Mouse (Mus musculus): ENCODE results near the gene Camta1. TPM values are rescaled to one million over a fixed set of nuclear protein-coding genes. Genes with fewer than 3 reads are reported as not detected.

Gene Camta1
- polyA plus RNA-seq, 1 experiment from 2014 or later: 130 TPM

GRCm38 (mm10) chr4:150872139-150872651, 989.5 kb downstream of the Camta1 start:
- H3K9ac ChIP-seq (replicated peaks): no peak overlapping the region
- H3K27me3 ChIP-seq: no peaks in the 10 kb centered on the region
- peaks cover 16% of the 10 kb centered on the region for H3K4me1 ChIP-seq
- 43% methylated on average over 9 of the region's 9 CpGs for WGBS
- H3K36me3 ChIP-seq: peaks cover 9% of the 10 kb centered on the region
- H3K4me3 ChIP-seq: no peak overlapping the region
- no peak overlapping the region for H3K4me2 ChIP-seq (replicated peaks)
- no peak for ATAC-seq (replicated peaks)
- no peak overlapping the region; the same call in 1 of the 2 replicates for H3K27ac ChIP-seq (replicated peaks)
- H3K9me3 ChIP-seq: no peaks in the 10 kb centered on the region

- 0 out of 2 replicates have a peak, but pooled peaks have one; percentile 29 for ATAC-seq (replicated peaks)
- peaks cover 16% of the 10 kb centered on the region for H3K4me1 ChIP-seq
- no peak overlapping the region; the same call in 1 of the 2 replicates for H3K27ac ChIP-seq (replicated peaks)
- H3K36me3 ChIP-seq: peaks cover 15% of the 10 kb centered on the region
- WGBS: 28% methylated on average over 10 of the region's 10 CpGs
- no peaks in the 10 kb centered on the region for H3K9me3 ChIP-seq
- H3K9ac ChIP-seq (replicated peaks): no peak overlapping the region
- H3K4me3 ChIP-seq: no peak overlapping the region
- H3K27me3 ChIP-seq: no peaks in the 10 kb centered on the region
- no peak overlapping the region for H3K4me2 ChIP-seq (replicated peaks)
These were observed 990.1 kb downstream of the Camta1 start for GRCm38 (mm10) chr4:150871392-150872138.

GRCm38 (mm10) chr4:150870963-150871391, 990.7 kb downstream of the Camta1 start:
- Histone ChIP-seq H3K9me3 (no peaks in the 10 kb centered on the region), H3K27ac (replicated peaks) (no peak overlapping the region), H3K4me2 (replicated peaks) (no peak overlapping the region), H3K27me3 (no peaks in the 10 kb centered on the region), H3K4me3 (no peak overlapping the region), H3K4me1 (peaks cover 16% of the 10 kb centered on the region), H3K9ac (replicated peaks) (no peak overlapping the region), H3K36me3 (peaks cover 21% of the 10 kb centered on the region)
- no peak for ATAC-seq (replicated peaks)
- 82% methylated on average over 13 of the region's 13 CpGs for WGBS

GRCm38 (mm10) chr4:150869276-150870197, 992.1 kb downstream of the Camta1 start:
- H3K9ac ChIP-seq (replicated peaks): no peak overlapping the region
- H3K4me3 ChIP-seq: no peak overlapping the region
- H3K4me2 ChIP-seq (replicated peaks): no peak overlapping the region
- no peak overlapping the region for H3K27ac ChIP-seq (replicated peaks)
- H3K9me3 ChIP-seq: no peaks in the 10 kb centered on the region
- WGBS: 79% methylated on average over 17 of the region's 17 CpGs
- H3K36me3 ChIP-seq: peaks cover 23% of the 10 kb centered on the region
- H3K27me3 ChIP-seq: no peaks in the 10 kb centered on the region
- ATAC-seq (replicated peaks): no peak
- H3K4me1 ChIP-seq: peaks cover 16% of the 10 kb centered on the region

GRCm38 (mm10) chr4:150868859-150869258, 992.8 kb downstream of the Camta1 start:
- Histone ChIP-seq H3K27ac (replicated peaks) (no peak overlapping the region), H3K4me3 (no peak overlapping the region), H3K9ac (replicated peaks) (no peak overlapping the region), H3K4me2 (replicated peaks) (no peak overlapping the region), H3K27me3 (no peaks in the 10 kb centered on the region), H3K4me1 (peaks cover 16% of the 10 kb centered on the region), H3K36me3 (peaks cover 23% of the 10 kb centered on the region), H3K9me3 (no peaks in the 10 kb centered on the region)
- WGBS: 92% methylated on average over 2 of the region's 2 CpGs
- no peak for ATAC-seq (replicated peaks)

- ATAC-seq (replicated peaks): no peak
- Histone ChIP-seq H3K27ac (replicated peaks) (no peak overlapping the region), H3K4me2 (replicated peaks) (no peak overlapping the region), H3K4me3 (no peak overlapping the region), H3K9ac (replicated peaks) (no peak overlapping the region), H3K36me3 (peaks cover 23% of the 10 kb centered on the region), H3K27me3 (no peaks in the 10 kb centered on the region), H3K4me1 (peaks cover 16% of the 10 kb centered on the region), H3K9me3 (no peaks in the 10 kb centered on the region)
- 89% methylated on average over 6 of the region's 6 CpGs for WGBS
These were observed 993.5 kb downstream of the Camta1 start for GRCm38 (mm10) chr4:150868161-150868560.

Other genes with a start within 250 kb of the Camta1 start
- gene Dnajc11, start 71.8 kb upstream of the Camta1 start, polyA plus RNA-seq (2015; fragmentation: Nextera tagmentation; extraction: Ambion mirVana): 81.1 and 82.4 TPM in 2 replicates
- 41.4 and 41.6 TPM in 2 replicates for gene Thap3, start 127.1 kb upstream of the Camta1 start, polyA plus RNA-seq (2015; fragmentation: Nextera tagmentation; extraction: Ambion mirVana)
- gene Phf13, start 134.4 kb upstream of the Camta1 start, polyA plus RNA-seq (2015; fragmentation: Nextera tagmentation; extraction: Ambion mirVana): 19.5 and 21.8 TPM in 2 replicates
- gene Klhl21, start 146.9 kb upstream of the Camta1 start, polyA plus RNA-seq (2015; fragmentation: Nextera tagmentation; extraction: Ambion mirVana): 3.0 and 3.5 TPM in 2 replicates
- 18.0 and 21.5 TPM in 2 replicates for gene Zbtb48, start 165.8 kb upstream of the Camta1 start, polyA plus RNA-seq (2015; fragmentation: Nextera tagmentation; extraction: Ambion mirVana)
- 1.5 TPM in 2 replicates for gene Tas1r1, start 176.7 kb upstream of the Camta1 start, polyA plus RNA-seq (2015; fragmentation: Nextera tagmentation; extraction: Ambion mirVana)
- 26.4 and 27.9 TPM in 2 replicates for gene Nol9, start 177.4 kb upstream of the Camta1 start, polyA plus RNA-seq (2015; fragmentation: Nextera tagmentation; extraction: Ambion mirVana)
- gene Plekhg5, start 210.6 kb upstream of the Camta1 start, polyA plus RNA-seq (2015; fragmentation: Nextera tagmentation; extraction: Ambion mirVana): 9.3 and 10.9 TPM in 2 replicates